Mouse (Mus musculus) liver, embryonic 15.5 days (tissue): ENCODE data around the gene Ip6k1. TPM values are rescaled to one million over a fixed set of nuclear protein-coding genes. Genes with fewer than 3 reads are reported as not detected.

Source experiments
- ATAC-seq: fragments of 200-750 bp; cut with Nextera tagmentation; 2 replicates; pipeline ENCODE4 v1.8.0; 2017; ENCODE audit warnings: moderate number of reproducible peaks, mild to moderate bottlenecking, moderate library complexity; ENCODE audit not compliant: insufficient read depth
- H3K27ac ChIP-seq: fragments of 300-500 bp; sonication (generic); replicated peaks from 2 replicates; pipeline ENCODE4 v1.5.1; 2015; ENCODE audit warnings: mild to moderate bottlenecking, inconsistent platforms
- H3K27me3 ChIP-seq: fragments of 300-500 bp; sonication (generic); 2 replicates; pipeline ENCODE4 v1.6.1; 2015; ENCODE audit warnings: mild to moderate bottlenecking, inconsistent platforms
- H3K36me3 ChIP-seq: fragments of 300-500 bp; sonication (generic); replicated peaks from 2 replicates; pipeline ENCODE4 v1.6.1; 2015; ENCODE audit warnings: moderate library complexity, mild to moderate bottlenecking, inconsistent platforms
- H3K4me1 ChIP-seq: fragments of 300-500 bp; sonication (generic); replicated peaks from 2 replicates; pipeline ENCODE4 v1.6.1; 2015; ENCODE audit warnings: inconsistent platforms
- H3K4me2 ChIP-seq: fragments of 300-500 bp; sonication (generic); 2 replicates; pipeline ENCODE4 v1.6.1; 2015; ENCODE audit warnings: moderate library complexity, mild to moderate bottlenecking, inconsistent platforms
- H3K4me3 ChIP-seq: fragments of 300-500 bp; sonication (generic); replicated peaks from 2 replicates; pipeline ENCODE4 v1.5.1; 2015; ENCODE audit warnings: mild to moderate bottlenecking, inconsistent platforms
- H3K9ac ChIP-seq: fragments of 300-500 bp; sonication (generic); 2 replicates; pipeline ENCODE4 v1.6.1; 2015; ENCODE audit warnings: moderate library complexity, mild to moderate bottlenecking, inconsistent platforms
- H3K9me3 ChIP-seq: fragments of 300-500 bp; sonication (generic); replicated peaks from 2 replicates; pipeline ENCODE4 v1.6.1; 2016; ENCODE audit warnings: inconsistent platforms
- WGBS: fragments of 180-500 bp; shearing (Covaris S2); methylation state at CpG from one replicate; pipeline ENCODE4 v1.1.7; 2015; ENCODE audit warnings: mixed read lengths; ENCODE audit not compliant: insufficient replicate concordance; 5-methylcytosine and 5-hydroxymethylcytosine counted together
- polyA plus RNA-seq: library from polyadenylated mRNA; unstranded; fragments of >200 nt; fragmentation: Nextera tagmentation; extraction: Ambion mirVana; gene quantifications from 2 replicates; pipeline ENCODE4 v1.2.1, GENCODE M21; 2015

Gene Ip6k1
- 35.3 and 45.1 TPM in 2 replicates for polyA plus RNA-seq

- H3K4me1 ChIP-seq: peaks cover 43% of the 10 kb centered on the region
Observed at GRCm38 (mm10) chr9:108001922-108002770, at the start of gene Ip6k1. TSS of gene Ip6k1 (plus strand) at chr9:108002501.

GRCm38 (mm10) chr9:107955613-107956289 is 46.5 kb upstream of the Ip6k1 start:
- peaks cover 21% of the 10 kb centered on the region for H3K4me1 ChIP-seq
- H3K9me3 ChIP-seq: no peaks in the 10 kb centered on the region
- no peaks in the 10 kb centered on the region for H3K27me3 ChIP-seq
- H3K27ac ChIP-seq: no peak overlapping the region
- H3K4me2 ChIP-seq: no peak overlapping the region
- no peak overlapping the region for H3K9ac ChIP-seq
- ATAC-seq: no peak
- H3K36me3 ChIP-seq: peaks cover 50% of the 10 kb centered on the region
- no peak overlapping the region for H3K4me3 ChIP-seq
- 79% methylated on average over 6 of the region's 6 CpGs for WGBS

More at GRCm38 (mm10) chr9:108001922-108002770, at the start of gene Ip6k1:
- Histone ChIP-seq H3K27me3 (no peaks in the 10 kb centered on the region), H3K4me2 (peak within 1 kb of the TSS; percentile 91), H3K9me3 (no peaks in the 10 kb centered on the region), H3K4me3 (peak within 1 kb of the TSS; percentile 100), H3K36me3 (peaks cover 10% of the 10 kb centered on the region), H3K9ac (peak within 1 kb of the TSS; percentile 100), H3K27ac (peak within 1 kb of the TSS; percentile 98)
- ATAC-seq: peak; percentile 95
- WGBS: under 1% methylated on average over 51 of the region's 51 CpGs

- no peak for ATAC-seq
- no peak overlapping the region for H3K4me2 ChIP-seq
- no peaks in the 10 kb centered on the region for H3K9me3 ChIP-seq
- H3K9ac ChIP-seq: no peak overlapping the region
- WGBS: 55% methylated on average over 6 of the region's 6 CpGs
- H3K4me1 ChIP-seq: peaks cover 9% of the 10 kb centered on the region
- no peak overlapping the region for H3K27ac ChIP-seq
- H3K36me3 ChIP-seq: peaks cover 63% of the 10 kb centered on the region
- H3K4me3 ChIP-seq: no peak overlapping the region
- no peaks in the 10 kb centered on the region for H3K27me3 ChIP-seq
Observed at GRCm38 (mm10) chr9:107957141-107957540, 45.2 kb upstream of the Ip6k1 start.

- H3K9me3 ChIP-seq: no peaks in the 10 kb centered on the region
- H3K36me3 ChIP-seq: peaks cover 89% of the 10 kb centered on the region
Observed at GRCm38 (mm10) chr9:107959896-107960295, 42.4 kb upstream of the Ip6k1 start.

GRCm38 (mm10) chr9:107960928-107961327 is 41.4 kb upstream of the Ip6k1 start:
- no peak overlapping the region for H3K4me2 ChIP-seq
- H3K27me3 ChIP-seq: no peaks in the 10 kb centered on the region
- peaks cover 95% of the 10 kb centered on the region for H3K36me3 ChIP-seq
- H3K4me1 ChIP-seq: peaks cover 13% of the 10 kb centered on the region
- no peak overlapping the region for H3K4me3 ChIP-seq
- WGBS: 56% methylated on average over 4 of the region's 4 CpGs
- no peak overlapping the region for H3K9ac ChIP-seq
- no peak for ATAC-seq
- H3K9me3 ChIP-seq: no peaks in the 10 kb centered on the region
- no peak overlapping the region for H3K27ac ChIP-seq

More at GRCm38 (mm10) chr9:107959896-107960295, 42.4 kb upstream of the Ip6k1 start:
- Histone ChIP-seq H3K9ac (no peak overlapping the region), H3K4me3 (no peak overlapping the region), H3K27me3 (no peaks in the 10 kb centered on the region), H3K4me1 (peaks cover 13% of the 10 kb centered on the region), H3K27ac (0 out of 2 replicates have a peak overlapping the region, but pooled peaks have one; percentile 3), H3K4me2 (no peak overlapping the region)
- WGBS: 82% methylated on average over 6 of the region's 6 CpGs
- ATAC-seq: no peak

- H3K4me3 ChIP-seq: no peak overlapping the region
- H3K36me3 ChIP-seq: peaks cover 94% of the 10 kb centered on the region
- WGBS: 89% methylated on average over 10 of the region's 10 CpGs
- H3K4me2 ChIP-seq: no peak overlapping the region
- H3K27me3 ChIP-seq: no peaks in the 10 kb centered on the region
- no peak overlapping the region for H3K9ac ChIP-seq
- no peak for ATAC-seq
- no peaks in the 10 kb centered on the region for H3K9me3 ChIP-seq
- no peak overlapping the region for H3K27ac ChIP-seq
- peaks cover 15% of the 10 kb centered on the region for H3K4me1 ChIP-seq
Observed at GRCm38 (mm10) chr9:107961351-107961762, 40.9 kb upstream of the Ip6k1 start.

GRCm38 (mm10) chr9:107961881-107962280 is 40.4 kb upstream of the Ip6k1 start:
- Histone ChIP-seq H3K27me3 (no peaks in the 10 kb centered on the region), H3K4me1 (peaks cover 20% of the 10 kb centered on the region), H3K9me3 (no peaks in the 10 kb centered on the region), H3K36me3 (peaks cover 94% of the 10 kb centered on the region), H3K9ac (no peak overlapping the region), H3K4me2 (no peak overlapping the region), H3K4me3 (no peak overlapping the region), H3K27ac (no peak overlapping the region)
- no peak for ATAC-seq
- 62% methylated on average over 5 of the region's 5 CpGs for WGBS

- no peak overlapping the region for H3K9ac ChIP-seq
- no peak for ATAC-seq
- H3K9me3 ChIP-seq: no peaks in the 10 kb centered on the region
- peaks cover 92% of the 10 kb centered on the region for H3K36me3 ChIP-seq
- no peak overlapping the region for H3K4me2 ChIP-seq
- H3K4me1 ChIP-seq: peaks cover 28% of the 10 kb centered on the region
- H3K27ac ChIP-seq: no peak overlapping the region
- H3K4me3 ChIP-seq: no peak overlapping the region
- 85% methylated on average over 9 of the region's 9 CpGs for WGBS
- no peaks in the 10 kb centered on the region for H3K27me3 ChIP-seq
Observed at GRCm38 (mm10) chr9:107962916-107963315, 39.4 kb upstream of the Ip6k1 start.

- 10% methylated on average over 5 of the region's 5 CpGs for WGBS
- no peaks in the 10 kb centered on the region for H3K9me3 ChIP-seq
- H3K27me3 ChIP-seq: no peaks in the 10 kb centered on the region
- peaks cover 31% of the 10 kb centered on the region for H3K4me1 ChIP-seq
- H3K9ac ChIP-seq: 0 out of 2 replicates have a peak overlapping the region, but pooled peaks have one; percentile 11
- peak; percentile 69 for ATAC-seq
- H3K36me3 ChIP-seq: peaks cover 92% of the 10 kb centered on the region
- no peak overlapping the region for H3K4me2 ChIP-seq
- H3K27ac ChIP-seq: peak overlapping the region; percentile 66
- H3K4me3 ChIP-seq: no peak overlapping the region
Observed at GRCm38 (mm10) chr9:107963700-107964099, 38.6 kb upstream of the Ip6k1 start.

GRCm38 (mm10) chr9:107964681-107965080 is 37.6 kb upstream of the Ip6k1 start:
- no peaks in the 10 kb centered on the region for H3K9me3 ChIP-seq
- H3K9ac ChIP-seq: no peak overlapping the region
- peaks cover 92% of the 10 kb centered on the region for H3K36me3 ChIP-seq
- no peaks in the 10 kb centered on the region for H3K27me3 ChIP-seq
- H3K4me3 ChIP-seq: no peak overlapping the region
- peak overlapping the region; percentile 66; the same call in 1 of the 2 replicates for H3K27ac ChIP-seq
- no peak for ATAC-seq
- 82% methylated on average over 9 of the region's 9 CpGs for WGBS
- no peak overlapping the region for H3K4me2 ChIP-seq
- H3K4me1 ChIP-seq: peaks cover 33% of the 10 kb centered on the region

- no peak for ATAC-seq
- Histone ChIP-seq H3K27ac (peak overlapping the region; percentile 42; the same call in 1 of the 2 replicates), H3K27me3 (no peaks in the 10 kb centered on the region), H3K4me3 (no peak overlapping the region), H3K4me1 (peaks cover 49% of the 10 kb centered on the region), H3K4me2 (no peak overlapping the region), H3K9ac (no peak overlapping the region), H3K36me3 (peaks cover 88% of the 10 kb centered on the region), H3K9me3 (no peaks in the 10 kb centered on the region)
- 55% methylated on average over 10 of the region's 10 CpGs for WGBS
Observed at GRCm38 (mm10) chr9:107966676-107967075, 35.6 kb upstream of the Ip6k1 start.
